ENCODE assay signal across 13 mouse cellular contexts in the genomic region with DNA sequence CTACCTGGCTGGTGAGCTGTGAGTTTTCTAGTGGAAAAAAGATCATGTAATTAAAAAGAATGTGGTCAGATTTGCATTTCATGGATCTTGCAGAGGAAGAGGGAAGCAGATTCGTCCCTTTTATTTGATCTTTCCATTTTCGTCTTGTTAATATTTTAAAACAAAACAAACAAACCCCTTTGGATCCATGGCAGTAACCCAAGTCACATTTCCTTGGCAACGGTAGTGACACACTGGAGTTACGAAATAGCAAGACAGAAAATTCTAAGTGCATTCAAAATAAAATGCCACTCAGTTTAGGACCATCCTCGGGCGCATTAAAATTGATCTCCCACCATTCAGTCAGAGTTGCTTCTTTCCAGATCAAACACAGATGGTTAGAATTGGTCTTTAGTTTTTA. TPM values are rescaled to one million over a fixed set of nuclear protein-coding genes. Genes with fewer than 3 reads are reported as not detected.
"Had no signal": no experiment of that assay in that cellular context is flagged by ENCODE, and none has a peak within 500 bp of the region (broad histone marks: within the 10 kb centered on the region; RNA-seq: fewer than 3 reads in every experiment).

No protein-coding gene starts in this region.

- H3K36me3 ChIP-seq: hindbrain, embryonic 13.5 days; limb, embryonic 13.5 days; liver, embryonic 15.5 days had no signal

- H3K4me2 ChIP-seq: hindbrain, embryonic 13.5 days; limb, embryonic 13.5 days; liver, embryonic 11.5 days; liver, embryonic 15.5 days; midbrain, embryonic 11.5 days had no signal

- H3K27ac ChIP-seq: hindbrain, embryonic 13.5 days; hindbrain, postnatal 0 days; limb, embryonic 13.5 days; liver, embryonic 15.5 days; stomach, postnatal 0 days had no signal

- DNase-seq: kidney, adult 11 months; left cerebral cortex, postnatal 4 days; lung, postnatal 14 days; thymus, postnatal 4 days had no signal

- H3K9ac ChIP-seq: hindbrain, embryonic 13.5 days; limb, embryonic 13.5 days; liver, embryonic 15.5 days had no signal

- H3K9me3 ChIP-seq: hindbrain, embryonic 13.5 days; limb, embryonic 13.5 days; liver, embryonic 15.5 days had no signal

- H3K4me3 ChIP-seq: hindbrain, embryonic 13.5 days; limb, embryonic 13.5 days; liver, embryonic 15.5 days had no signal

- H3K4me1 ChIP-seq: limb, embryonic 13.5 days; liver, embryonic 15.5 days had no signal

- ATAC-seq: hindbrain, postnatal 0 days; midbrain, embryonic 16.5 days had no signal

RNA-seq across cellular contexts. Expression of gene Cpne4, which starts 25.8 kb away (rescaled TPM):
- total RNA-seq: megakaryocyte, adult 5-6 weeks had no signal
- polyA plus RNA-seq: liver, embryonic 15.5 days had no signal
